Mouse (Mus musculus): ENCODE results near the gene Trabd. TPM values are rescaled to one million over a fixed set of nuclear protein-coding genes. Genes with fewer than 3 reads are reported as not detected.

The Trabd gene
- 55.0 TPM for polyA plus RNA-seq (2017; shearing (Covaris generic))

GRCm38 (mm10) chr15:89074613-89075477 lies at the start of gene Trabd:
Gene Trabd, plus strand, starts transcription at chr15:89075124.

GRCm38 (mm10) chr15:89059161-89059931 lies 15.6 kb upstream of the Trabd start, which contains the start of gene Panx2:
Gene Panx2, plus strand, starts transcription at chr15:89059734.

GRCm38 (mm10) chr15:89088607-89089247 lies 13.8 kb downstream of the Trabd start, which contains the start of gene Selenoo:
Gene Selenoo, plus strand, starts transcription at chr15:89089084.

GRCm38 (mm10) chr15:89122649-89123366 lies 47.9 kb downstream of the Trabd start, which contains the start of gene Tubgcp6:
Gene Tubgcp6, minus strand, starts transcription at chr15:89123112.

GRCm38 (mm10) chr15:89128382-89129350 lies 53.7 kb downstream of the Trabd start, which contains the start of gene Hdac10:
Gene Hdac10, minus strand, starts transcription at chr15:89128700.

Other genes starting within 250 kb of the Trabd start
- gene Pim3, start 212.9 kb upstream of the Trabd start, polyA plus RNA-seq (2017; shearing (Covaris generic)) = 137 TPM
- gene Ttll8, start 120.7 kb upstream of the Trabd start, polyA plus RNA-seq (2017; shearing (Covaris generic)) = not detected
- gene Mlc1, start 96.1 kb upstream of the Trabd start, polyA plus RNA-seq (2017; shearing (Covaris generic)) = not detected
- gene Mov10l1, start 92.2 kb upstream of the Trabd start, polyA plus RNA-seq (2017; shearing (Covaris generic)) = not detected
- not detected for gene Panx2, start 15.4 kb upstream of the Trabd start, polyA plus RNA-seq (2017; shearing (Covaris generic))
- 26.0 TPM for gene Selenoo, start 14.0 kb downstream of the Trabd start, polyA plus RNA-seq (2017; shearing (Covaris generic))
- 21.5 TPM for gene Tubgcp6, start 48.0 kb downstream of the Trabd start, polyA plus RNA-seq (2017; shearing (Covaris generic))
- 33.4 TPM for gene Hdac10, start 53.6 kb downstream of the Trabd start, polyA plus RNA-seq (2017; shearing (Covaris generic))
- 6.1 TPM for gene Mapk12, start 65.6 kb downstream of the Trabd start, polyA plus RNA-seq (2017; shearing (Covaris generic))
- gene Mapk11, start 74.5 kb downstream of the Trabd start, polyA plus RNA-seq (2017; shearing (Covaris generic)) = 34.8 TPM
- gene Plxnb2, start 105.7 kb downstream of the Trabd start, polyA plus RNA-seq (2017; shearing (Covaris generic)) = 0.76 TPM
- gene Dennd6b, start 121.4 kb downstream of the Trabd start, polyA plus RNA-seq (2017; shearing (Covaris generic)) = 42.0 TPM
- 14.2 TPM for gene Ppp6r2, start 136.4 kb downstream of the Trabd start, polyA plus RNA-seq (2017; shearing (Covaris generic))
- 140 TPM for gene Sbf1, start 240.2 kb downstream of the Trabd start, polyA plus RNA-seq (2017; shearing (Covaris generic))
- gene Adm2, start 247.6 kb downstream of the Trabd start, polyA plus RNA-seq (2017; shearing (Covaris generic)) = not detected